Mouse (Mus musculus) adrenal gland, adult 18-20 months (tissue): ENCODE measurements around the gene Ikzf5. TPM values are rescaled to one million over a fixed set of nuclear protein-coding genes. Genes with fewer than 3 reads are reported as not detected.
"Not testable (repeated sequence)": the region's sequence is repeated elsewhere in the genome, so short reads cannot be mapped to it uniquely, and the experiment has no call there.

Experiments
- DNase-seq, 2 experiments: peaks; one replicate each; pipeline ENCODE4 v3.0.0; 2021 to 2022; ENCODE audit warnings: low spot score in 2 of 2
- long read RNA-seq, 2 experiments: library from polyadenylated mRNA; stranded (forward); transcript quantifications; one replicate each; pipeline ENCODE4 v2.0.0; 2021
- total RNA-seq, 2 experiments: library from RNA; stranded (reverse); gene quantifications; 1 replicate in 1 of 2; 2 replicates in 1 of 2; pipeline ENCODE4 v1.2.3; 2021

Gene Ikzf5
- total RNA-seq, result 10 to 100 TPM; 25.2 to 38.1 TPM
- long read RNA-seq, experiment 1, full-length matches to known transcripts, result 11 of 13 reads
- long read RNA-seq, experiment 1, partial matches to known transcripts, result 0 of 13 reads
- long read RNA-seq, experiment 1, other reads (novel, unspliced or antisense), result 2 of 13 reads
- long read RNA-seq, experiment 2, full-length matches to known transcripts, result 8 of 13 reads
- long read RNA-seq, experiment 2, partial matches to known transcripts, result 2 of 13 reads
- long read RNA-seq, experiment 2, other reads (novel, unspliced or antisense), result 3 of 13 reads

DNA sequence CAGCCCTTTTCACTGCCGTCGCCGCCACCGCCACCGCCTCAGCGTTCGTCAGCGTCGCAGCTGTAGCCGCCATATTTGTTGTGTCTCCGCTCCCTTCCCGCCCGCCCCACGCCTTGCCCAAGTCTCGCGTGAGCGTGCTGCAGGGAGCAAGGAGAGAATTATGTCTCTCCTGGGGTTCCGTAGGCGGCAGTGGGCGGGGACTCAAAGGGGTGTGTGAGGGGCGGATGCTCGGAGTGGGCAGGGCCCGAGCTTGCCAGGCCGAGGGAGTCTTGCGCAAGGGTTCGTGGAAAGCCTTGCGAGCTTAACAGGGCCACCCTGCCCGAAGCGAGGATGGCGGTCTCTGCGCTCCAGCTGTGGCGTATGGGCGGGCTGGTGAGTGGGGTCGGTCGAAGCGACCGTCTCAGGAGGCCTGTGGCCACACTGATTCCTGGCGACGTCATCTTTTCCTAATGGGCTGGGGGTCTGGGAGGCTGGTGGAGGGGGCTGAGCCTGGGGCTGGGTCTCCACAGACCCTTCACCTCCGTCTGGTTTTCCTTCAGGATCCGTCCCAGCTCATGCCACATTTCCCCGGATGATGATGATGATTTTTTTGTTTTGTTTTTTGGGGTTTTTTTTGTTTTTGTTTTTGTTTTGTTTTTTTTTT, at the start of gene Ikzf5, which contains the start of gene Acadsb:
Ikzf5 (minus strand) TSS at position 106 of the 643 bp plus-strand sequence.
Acadsb (plus strand) TSS at position 186 of the 643 bp plus-strand sequence.
- DNase-seq, result peak; percentile 99 to 100

DNA sequence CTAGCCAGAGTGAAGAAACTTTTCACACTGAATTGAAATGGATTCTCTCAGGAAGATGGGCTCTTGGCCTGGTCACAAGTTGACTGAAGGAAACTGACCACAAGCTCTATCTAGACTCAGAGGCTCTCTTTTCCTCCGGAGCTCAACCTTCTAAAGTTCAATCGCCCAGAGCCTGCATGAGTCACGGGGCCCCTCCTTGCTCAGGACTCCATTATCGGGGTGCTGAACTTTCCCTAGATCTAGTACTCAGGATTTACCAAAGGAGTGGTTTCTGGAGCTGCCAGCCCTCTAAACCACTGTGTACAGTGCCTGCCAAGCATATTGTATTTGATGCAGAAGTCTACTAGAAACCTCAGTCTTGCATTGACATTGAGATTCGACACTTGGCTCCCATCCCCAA, 46.4 kb upstream of the Ikzf5 start:
- DNase-seq, result no peak

DNA sequence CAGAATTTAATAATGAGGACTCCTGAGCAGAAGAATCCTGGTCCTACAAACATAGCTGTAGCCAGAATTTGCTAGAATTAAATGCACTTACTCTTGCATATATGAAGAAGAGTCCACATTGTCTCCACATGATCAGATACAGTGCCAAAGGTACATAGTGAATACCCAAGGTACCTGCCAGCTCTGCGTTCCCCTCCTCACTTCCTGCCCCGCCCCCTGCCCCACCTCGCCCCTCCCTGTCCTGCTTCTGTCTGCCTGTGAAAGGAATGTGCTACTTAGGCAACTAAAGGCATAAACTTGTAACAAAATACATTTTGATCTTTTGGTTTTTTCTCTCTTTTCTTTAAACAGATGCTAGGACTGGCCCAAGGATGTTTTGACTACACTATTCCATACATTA, 26.7 kb upstream of the Ikzf5 start:
- no peak for DNase-seq

- DNase-seq, result no peak
These were observed 24.0 kb upstream of the Ikzf5 start for GRCm38 (mm10) chr7:131434276-131434675.

DNA sequence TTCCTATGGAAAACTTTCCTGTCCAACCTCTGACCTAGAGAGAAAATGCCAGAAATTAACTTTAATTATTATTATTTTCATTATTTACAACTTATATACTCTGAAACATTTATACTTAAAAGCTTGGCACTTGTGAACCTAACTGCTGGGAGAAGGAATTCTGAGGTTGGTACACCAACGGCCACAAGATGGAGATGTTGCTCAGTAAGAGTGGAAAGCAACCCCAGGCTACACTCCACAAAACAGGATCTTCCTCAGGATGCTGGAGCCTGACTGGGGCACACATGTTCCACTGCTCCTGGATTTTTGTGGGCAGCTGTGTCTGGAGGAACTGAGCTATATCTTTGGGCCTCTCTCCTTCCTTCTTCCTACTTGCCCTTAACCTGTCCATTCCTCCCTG, 21.9 kb upstream of the Ikzf5 start:
- no peak for DNase-seq

- no peak for DNase-seq
These were observed 17.0 kb upstream of the Ikzf5 start for GRCm38 (mm10) chr7:131427331-131427730.

DNA sequence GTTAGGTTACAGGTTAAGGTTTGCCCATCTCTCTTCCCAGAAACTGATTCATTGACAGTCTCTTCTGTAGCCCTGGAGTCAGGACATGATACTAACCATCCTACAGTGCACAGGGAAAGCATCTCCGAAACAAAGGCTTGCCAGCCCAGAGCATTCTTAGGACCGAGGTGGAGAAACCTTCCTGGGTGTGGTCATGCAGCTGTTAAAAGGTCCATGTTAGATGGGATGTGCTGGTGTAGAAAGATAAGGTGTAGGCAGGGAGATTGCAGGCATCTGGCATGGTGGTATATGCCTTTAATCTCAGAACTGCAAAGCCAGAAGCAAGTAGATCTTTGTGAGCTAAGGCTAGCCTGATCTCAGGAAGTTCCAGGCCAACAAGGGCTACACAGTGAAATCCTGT, 14.6 kb upstream of the Ikzf5 start:
- no peak for DNase-seq

- no peak for DNase-seq
These were observed 7.3 kb upstream of the Ikzf5 start for GRCm38 (mm10) chr7:131417605-131418004.

DNA sequence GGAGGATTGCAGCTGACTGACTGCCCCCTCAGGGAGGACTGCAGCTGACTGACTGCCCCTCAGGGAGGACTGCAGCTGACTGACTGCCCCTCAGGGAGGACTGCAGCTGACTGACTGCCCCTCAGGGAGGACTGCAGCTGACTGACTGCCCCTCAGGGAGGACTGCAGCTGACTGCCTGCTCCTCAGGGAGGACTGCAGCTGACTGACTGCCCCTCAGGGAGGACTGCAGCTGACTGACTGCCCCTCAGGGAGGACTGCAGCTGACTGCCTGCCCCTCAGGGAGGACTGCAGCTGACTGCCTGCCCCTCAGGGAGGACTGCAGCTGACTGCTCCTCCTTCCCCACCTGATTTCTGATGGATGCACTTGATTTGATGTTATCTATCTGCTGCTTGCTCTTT, 6.4 kb upstream of the Ikzf5 start:
- DNase-seq, result not testable (repeated sequence)

GRCm38 (mm10) chr7:131411941-131412270, 1.6 kb upstream of the Ikzf5 start:
- no peak for DNase-seq

- peak in 1 of 2 experiments; percentile 29 for DNase-seq
These were observed 1.1 kb upstream of the Ikzf5 start for GRCm38 (mm10) chr7:131411221-131411940.

- peak in 1 of 2 experiments; percentile 55 for DNase-seq
These were observed 334 bp downstream of the Ikzf5 start for GRCm38 (mm10) chr7:131409988-131410385.

DNA sequence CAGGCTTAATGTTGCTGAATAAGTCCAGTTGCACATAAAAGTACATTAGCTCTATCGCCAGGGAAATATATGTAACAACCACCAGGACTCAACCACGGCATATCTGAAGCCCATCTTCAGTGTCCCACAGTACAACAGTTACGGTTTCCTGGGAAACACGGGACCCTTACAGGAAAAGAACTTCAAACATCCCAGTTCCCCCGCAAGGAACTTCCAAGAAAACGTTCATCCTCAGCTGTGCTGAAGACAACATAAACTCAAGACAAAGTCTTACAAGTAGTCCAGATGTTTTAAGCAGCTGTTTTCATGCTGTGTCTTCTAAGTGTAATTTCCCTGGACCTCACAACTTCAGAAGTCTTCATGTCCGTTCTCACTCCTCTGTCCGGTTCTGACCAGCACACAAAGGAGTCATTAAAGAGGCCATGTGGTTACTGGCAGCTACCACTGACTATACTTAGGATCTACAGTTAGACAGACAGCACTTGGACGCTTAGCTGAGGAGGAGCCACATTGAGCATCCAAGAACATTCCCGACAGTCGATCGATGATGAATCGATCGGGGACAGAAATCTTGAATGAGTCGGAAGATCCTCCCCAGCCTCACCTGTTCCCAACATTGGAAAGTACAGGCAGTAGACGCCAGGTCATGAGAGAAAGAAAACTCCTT, 867 bp downstream of the Ikzf5 start:
- peak in 1 of 2 experiments; percentile 15 for DNase-seq

DNA sequence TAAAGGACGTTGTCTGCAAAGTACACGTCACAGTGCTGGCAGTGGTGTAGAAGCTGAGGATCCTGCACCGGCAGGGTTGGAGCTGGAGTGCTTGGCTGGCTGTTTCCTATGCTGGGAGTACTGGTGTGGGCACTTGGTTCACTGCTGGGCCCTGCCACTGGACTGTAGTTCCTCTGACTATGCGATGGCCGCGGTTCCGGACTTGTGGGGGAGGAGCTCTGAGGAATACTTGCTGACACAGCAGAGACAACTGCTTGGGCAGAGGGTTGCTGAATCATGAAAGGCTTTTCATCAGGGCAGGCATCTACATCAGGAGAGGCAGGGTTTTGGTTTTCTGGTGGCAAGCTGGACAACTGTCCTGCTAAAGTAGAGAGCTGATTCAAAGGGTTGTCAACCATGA, 18.6 kb downstream of the Ikzf5 start:
- DNase-seq, result not testable (repeated sequence)

GRCm38 (mm10) chr7:131371880-131372651, 38.3 kb downstream of the Ikzf5 start:
- DNase-seq, result no peak

DNA sequence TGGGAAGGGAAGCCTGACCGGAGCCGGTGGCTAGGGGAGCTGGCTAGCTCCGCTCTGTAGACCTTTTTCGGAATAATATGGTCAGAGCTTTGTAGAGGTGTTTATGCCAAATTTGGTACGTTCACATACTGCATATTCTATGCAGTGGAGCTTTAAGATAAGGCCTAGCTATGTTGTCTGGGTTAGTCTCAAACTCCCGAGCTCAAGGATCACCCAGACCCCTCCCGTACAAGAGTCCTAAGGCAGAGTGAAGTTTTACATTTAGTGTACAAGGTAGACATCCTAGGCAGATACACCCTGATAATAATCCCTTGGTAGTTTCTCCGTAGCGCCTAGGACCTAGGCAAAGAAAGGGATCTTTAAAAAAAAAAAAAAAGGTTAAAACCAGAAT, 38.9 kb downstream of the Ikzf5 start:
- no peak for DNase-seq

DNA sequence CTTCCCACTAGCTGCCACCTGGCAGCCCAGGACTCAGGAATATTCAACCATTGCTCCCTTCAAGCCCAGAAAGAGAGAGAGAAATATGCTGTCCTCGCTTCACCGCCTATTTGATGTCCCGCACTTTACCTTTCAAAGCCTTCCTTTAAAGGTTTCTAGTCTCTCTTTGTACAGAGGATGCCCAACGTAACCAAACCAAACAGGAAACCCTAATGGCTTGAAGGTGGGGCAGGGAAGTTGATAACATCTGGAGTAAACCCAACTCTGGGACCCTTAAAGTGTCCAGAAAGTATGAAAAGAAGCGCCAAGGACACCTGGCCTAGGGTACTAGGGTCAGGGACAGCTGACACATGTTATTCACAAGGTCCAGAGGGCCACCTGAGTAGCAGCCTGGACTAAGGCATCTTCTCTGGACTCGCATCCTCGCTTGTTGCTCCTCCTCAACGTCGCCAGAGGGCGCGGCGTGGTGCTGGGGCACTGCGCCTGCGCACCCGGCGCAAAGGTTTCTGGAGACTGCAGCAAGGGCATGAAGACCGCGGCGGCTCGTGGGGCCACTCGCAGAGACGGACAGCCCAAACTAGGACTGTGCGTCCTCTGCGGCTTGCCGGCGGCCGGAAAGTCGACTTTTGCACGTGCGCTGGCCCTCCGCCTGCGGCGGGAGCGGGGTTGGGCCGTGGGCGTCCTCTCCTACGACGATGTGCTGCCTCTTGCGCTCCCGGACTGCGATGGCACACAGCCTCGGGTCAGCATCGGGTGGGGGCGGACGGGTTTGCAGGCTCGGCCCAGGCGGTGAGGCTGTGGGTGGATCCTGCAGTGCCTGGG, 39.5 kb downstream of the Ikzf5 start, which contains the start of gene Pstk:
Pstk (plus strand) TSS at position 494 of the 822 bp plus-strand sequence.
- peak; percentile 89 to 91 for DNase-seq

DNA sequence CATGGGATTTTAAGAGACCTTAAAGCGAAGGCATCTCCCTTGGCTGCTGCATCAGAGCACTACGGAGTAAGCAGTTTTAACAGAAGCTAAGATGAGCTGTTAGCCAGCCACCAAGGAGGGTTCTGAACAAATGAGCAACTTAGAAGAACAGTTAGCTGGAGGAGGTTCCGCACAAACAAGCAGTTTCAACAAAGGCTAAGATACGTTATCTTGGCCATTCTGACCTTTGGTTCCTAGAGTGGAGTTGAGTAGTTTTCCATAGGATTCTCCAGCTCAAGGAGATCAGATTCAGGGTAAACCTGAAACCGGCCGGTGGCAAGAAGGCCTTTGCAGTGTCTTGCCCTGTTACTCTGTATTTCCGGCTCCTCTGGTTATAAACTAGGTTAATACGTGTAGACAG, 46.2 kb downstream of the Ikzf5 start:
- no peak for DNase-seq

- peak; percentile 88 for DNase-seq
These were observed 47.6 kb downstream of the Ikzf5 start, which contains the start of gene 2310057M21Rik for GRCm38 (mm10) chr7:131362615-131363300. Gene 2310057M21Rik (minus strand): TSS chr7:131362759.
